Mouse (Mus musculus): ENCODE measurements around the gene Necab3. TPM values are rescaled to one million over a fixed set of nuclear protein-coding genes. Genes with fewer than 3 reads are reported as not detected.

Necab3 gene
- polyA plus RNA-seq, 2 experiments: 3.8 to 6.7 TPM

GRCm38 (mm10) chr2:154589051-154589450 lies 30.4 kb upstream of the Necab3 start:
- no peak for ATAC-seq (ENCODE audit: low FRiP score, low read depth)
- WGBS: 80% methylated on average over 4 of the region's 4 CpGs

DNA sequence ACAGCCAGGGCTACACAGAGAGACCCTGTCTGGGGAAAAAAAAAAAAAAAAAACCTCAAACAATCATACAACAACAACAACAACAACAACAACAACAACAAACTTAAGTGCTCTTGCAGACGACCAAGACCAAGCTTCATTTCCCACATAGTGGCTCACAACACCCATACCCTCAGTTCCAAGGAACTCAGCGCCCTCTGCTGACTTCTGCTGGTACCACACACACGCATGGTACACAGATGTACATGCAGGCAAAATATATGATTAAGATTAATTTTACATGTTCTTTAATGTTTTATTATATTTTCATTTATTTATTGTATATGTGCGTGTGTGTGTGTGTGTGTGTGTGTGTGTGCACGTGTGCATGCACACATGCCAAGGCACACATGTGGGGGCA lies 27.7 kb upstream of the Necab3 start:
- ATAC-seq (ENCODE audit: low FRiP score, low read depth) (no peak), DNase-seq (ENCODE audit: low spot score) (no peak)
- no peak for TF ChIP-seq POLR2A (IDR thresholded peaks at IDR 0.05; ENCODE audit: borderline replicate concordance, extremely low read depth, insufficient read depth, insufficient read length)
- WGBS: 75% methylated on average over 5 of the region's 5 CpGs
- no peaks in the 10 kb centered on the region for H3K27me3 ChIP-seq (ENCODE audit: control insufficient read depth, insufficient read depth, low read length)
- no peaks in the 10 kb centered on the region for H3K9me3 ChIP-seq (ENCODE audit: control insufficient read depth, low read length)
- H3K4me3 ChIP-seq (replicated peaks; ENCODE audit: low read length): no peak overlapping the region
- H3K36me3 ChIP-seq (ENCODE audit: control insufficient read depth, insufficient read depth, low read length): 0 out of 2 replicates have a peak, but pooled peaks cover 12% of the 10 kb centered on the region
- 0 out of 2 replicates have a peak, but pooled peaks cover 5% of the 10 kb centered on the region for H3K4me1 ChIP-seq (ENCODE audit: control insufficient read depth, insufficient read depth, low read length)
- no peak overlapping the region for H3K4me2 ChIP-seq (replicated peaks; ENCODE audit: low read depth, low read length, severe bottlenecking)
- H3K9ac ChIP-seq (ENCODE audit: low read depth, low read length, severe bottlenecking): no peak overlapping the region
- H3K27ac ChIP-seq (replicated peaks; ENCODE audit: low read depth, low read length): no peak overlapping the region

More at GRCm38 (mm10) chr2:154589051-154589450, 30.4 kb upstream of the Necab3 start:
- no peak for DNase-seq (ENCODE audit: low spot score)
- Histone ChIP-seq H3K27ac (replicated peaks; ENCODE audit: low read depth, low read length) (no peak overlapping the region), H3K9ac (ENCODE audit: low read depth, low read length, severe bottlenecking) (no peak overlapping the region), H3K4me2 (replicated peaks; ENCODE audit: low read depth, low read length, severe bottlenecking) (no peak overlapping the region), H3K4me1 (ENCODE audit: control insufficient read depth, insufficient read depth, low read length) (0 out of 2 replicates have a peak, but pooled peaks cover 5% of the 10 kb centered on the region), H3K27me3 (ENCODE audit: control insufficient read depth, insufficient read depth, low read length) (no peaks in the 10 kb centered on the region), H3K4me3 (replicated peaks; ENCODE audit: low read length) (no peak overlapping the region), H3K36me3 (ENCODE audit: control insufficient read depth, insufficient read depth, low read length) (peaks cover 12% of the 10 kb centered on the region; the same call in 1 of the 2 replicates), H3K9me3 (ENCODE audit: control insufficient read depth, low read length) (no peaks in the 10 kb centered on the region)
- no peak for TF ChIP-seq POLR2A (IDR thresholded peaks at IDR 0.05; ENCODE audit: borderline replicate concordance, extremely low read depth, insufficient read depth, insufficient read length)

DNA sequence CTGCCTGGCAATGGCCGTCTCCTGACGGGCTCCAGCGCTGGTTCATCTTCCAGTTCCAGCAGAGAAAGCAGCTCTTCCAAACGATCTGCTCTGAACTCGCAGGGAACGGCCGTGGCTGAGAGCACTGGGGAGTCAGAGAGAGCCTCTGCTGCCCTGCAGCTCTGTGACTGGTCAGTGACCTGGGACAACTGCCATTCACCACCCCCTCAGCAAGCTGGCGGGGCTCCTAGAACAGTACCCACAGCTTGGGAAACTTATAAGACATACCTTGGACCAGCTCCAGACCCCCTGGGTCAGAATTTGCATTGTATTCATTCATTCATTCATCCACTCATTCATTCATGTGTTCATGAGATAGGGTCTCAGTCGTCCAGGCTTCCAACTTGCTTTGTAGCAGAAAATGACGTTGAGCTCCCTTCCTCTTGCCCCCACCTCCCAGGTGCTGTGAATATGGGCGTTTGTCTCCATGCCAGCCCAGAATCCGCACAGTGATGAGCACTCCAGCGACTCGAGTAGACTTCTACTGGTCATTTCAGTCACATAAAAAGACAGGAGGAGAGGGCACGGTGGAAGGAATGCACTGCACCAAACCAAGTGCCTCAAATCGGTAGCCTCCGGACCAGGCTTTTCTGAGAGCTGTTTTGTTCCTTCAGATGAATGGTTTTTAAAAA lies 26.4 kb upstream of the Necab3 start:
- Histone ChIP-seq H3K27me3 (ENCODE audit: control insufficient read depth, insufficient read depth, low read length) (no peaks in the 10 kb centered on the region), H3K36me3 (ENCODE audit: control insufficient read depth, insufficient read depth, low read length) (0 out of 2 replicates have a peak, but pooled peaks cover 12% of the 10 kb centered on the region), H3K9ac (ENCODE audit: low read depth, low read length, severe bottlenecking) (no peak overlapping the region), H3K4me2 (replicated peaks; ENCODE audit: low read depth, low read length, severe bottlenecking) (no peak overlapping the region), H3K27ac (replicated peaks; ENCODE audit: low read depth, low read length) (no peak overlapping the region), H3K9me3 (ENCODE audit: control insufficient read depth, low read length) (no peaks in the 10 kb centered on the region), H3K4me1 (ENCODE audit: control insufficient read depth, insufficient read depth, low read length) (0 out of 2 replicates have a peak, but pooled peaks cover 5% of the 10 kb centered on the region), H3K4me3 (replicated peaks; ENCODE audit: low read length) (no peak overlapping the region)
- TF ChIP-seq POLR2A (IDR thresholded peaks at IDR 0.05; ENCODE audit: borderline replicate concordance, extremely low read depth, insufficient read depth, insufficient read length): no peak
- 56% methylated on average over 17 of the region's 17 CpGs for WGBS
- ATAC-seq (ENCODE audit: low FRiP score, low read depth) (no peak), DNase-seq (ENCODE audit: low spot score) (no peak)

DNA sequence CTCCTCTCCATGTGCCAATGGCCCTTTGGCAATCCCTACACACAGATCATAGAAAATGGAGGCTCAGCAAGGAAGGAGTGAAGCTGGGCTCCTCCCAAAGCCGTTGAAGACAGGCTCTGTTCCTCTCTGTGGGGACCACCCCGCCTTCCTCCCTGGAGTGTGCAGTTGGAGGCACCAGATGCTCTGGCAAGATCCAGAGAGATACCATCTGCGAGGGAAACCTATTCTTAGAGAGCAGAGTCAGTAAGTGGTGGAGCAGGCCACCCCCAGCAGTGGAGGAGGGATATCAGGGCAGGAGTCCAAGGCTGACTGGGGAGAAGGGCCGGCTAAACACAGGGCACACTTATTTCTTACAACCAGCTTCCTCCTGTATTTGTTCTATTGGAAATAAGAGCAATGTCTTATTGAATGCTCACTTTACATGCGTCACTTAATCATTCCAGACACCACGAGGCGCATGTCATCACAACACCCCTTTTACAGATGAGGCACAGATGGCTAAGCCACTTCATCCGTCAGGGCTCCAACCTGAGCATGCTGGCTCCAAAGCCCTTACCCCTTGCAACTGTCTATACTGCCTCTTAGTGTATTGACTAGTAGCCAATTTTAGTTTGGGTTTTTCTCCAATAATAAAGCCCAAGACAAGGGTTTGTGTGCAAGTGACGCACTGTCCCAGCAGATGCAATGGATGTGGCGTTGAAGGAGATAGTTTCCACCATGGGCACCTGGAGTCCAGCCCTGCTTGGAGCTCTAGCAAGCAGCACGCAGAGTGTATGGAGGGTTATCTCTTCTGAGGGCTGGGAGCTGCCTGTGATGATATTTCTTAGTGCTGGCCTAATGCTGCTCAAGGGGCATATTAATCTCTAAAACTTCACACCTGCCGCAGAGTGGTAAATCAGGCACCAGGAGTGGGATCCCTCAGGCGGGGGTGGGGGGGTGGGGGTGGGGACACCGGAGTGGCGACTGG lies 25.5 kb upstream of the Necab3 start:
- WGBS: 62% methylated on average over 13 of the region's 15 CpGs
- 0 out of 2 replicates have a peak, but pooled peaks cover 12% of the 10 kb centered on the region for H3K36me3 ChIP-seq (ENCODE audit: control insufficient read depth, insufficient read depth, low read length)
- H3K9ac ChIP-seq (ENCODE audit: low read depth, low read length, severe bottlenecking): no peak overlapping the region
- H3K4me3 ChIP-seq (replicated peaks; ENCODE audit: low read length): no peak overlapping the region
- no peak overlapping the region for H3K4me2 ChIP-seq (replicated peaks; ENCODE audit: low read depth, low read length, severe bottlenecking)
- H3K9me3 ChIP-seq (ENCODE audit: control insufficient read depth, low read length): no peaks in the 10 kb centered on the region
- 0 out of 2 replicates have a peak, but pooled peaks cover 5% of the 10 kb centered on the region for H3K4me1 ChIP-seq (ENCODE audit: control insufficient read depth, insufficient read depth, low read length)
- H3K27ac ChIP-seq (replicated peaks; ENCODE audit: low read depth, low read length): no peak overlapping the region
- H3K27me3 ChIP-seq (ENCODE audit: control insufficient read depth, insufficient read depth, low read length): no peaks in the 10 kb centered on the region
- no peak for TF ChIP-seq POLR2A (IDR thresholded peaks at IDR 0.05; ENCODE audit: borderline replicate concordance, extremely low read depth, insufficient read depth, insufficient read length)
- ATAC-seq (ENCODE audit: low FRiP score, low read depth): 0 out of 2 replicates have a peak, but pooled peaks have one; percentile 20
- peak; percentile 15 for DNase-seq (ENCODE audit: low spot score)

DNA sequence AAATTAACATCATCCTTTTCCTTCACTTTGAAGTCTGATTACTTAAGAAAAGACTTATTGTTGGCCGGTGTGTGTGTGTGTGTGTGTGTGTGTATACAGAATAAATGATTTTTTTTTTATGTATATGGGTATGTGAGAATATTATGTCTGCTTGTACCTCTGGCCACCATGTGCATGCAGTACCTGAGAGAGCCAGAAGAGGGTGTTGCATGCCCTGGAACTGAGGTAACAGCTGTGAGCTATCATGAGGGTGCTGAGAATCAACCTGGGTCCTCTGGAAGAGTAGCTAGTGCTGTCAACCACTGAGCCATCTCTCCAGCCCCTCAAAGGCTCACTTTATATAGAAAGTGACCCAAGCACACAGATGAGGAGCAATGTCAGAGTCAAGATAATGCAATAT lies 22.7 kb upstream of the Necab3 start:
- H3K27me3 ChIP-seq (ENCODE audit: control insufficient read depth, insufficient read depth, low read length): no peaks in the 10 kb centered on the region
- ATAC-seq (ENCODE audit: low FRiP score, low read depth) (no peak), DNase-seq (ENCODE audit: low spot score) (no peak)
- no peak for TF ChIP-seq POLR2A (IDR thresholded peaks at IDR 0.05; ENCODE audit: borderline replicate concordance, extremely low read depth, insufficient read depth, insufficient read length)
- H3K36me3 ChIP-seq (ENCODE audit: control insufficient read depth, insufficient read depth, low read length): 0 out of 2 replicates have a peak, but pooled peaks cover 2% of the 10 kb centered on the region
- no peak overlapping the region for H3K4me2 ChIP-seq (replicated peaks; ENCODE audit: low read depth, low read length, severe bottlenecking)
- 0 out of 2 replicates have a peak, but pooled peaks cover 5% of the 10 kb centered on the region for H3K4me1 ChIP-seq (ENCODE audit: control insufficient read depth, insufficient read depth, low read length)
- no peak overlapping the region for H3K4me3 ChIP-seq (replicated peaks; ENCODE audit: low read length)
- no peak overlapping the region for H3K27ac ChIP-seq (replicated peaks; ENCODE audit: low read depth, low read length)
- no peaks in the 10 kb centered on the region for H3K9me3 ChIP-seq (ENCODE audit: control insufficient read depth, low read length)
- H3K9ac ChIP-seq (ENCODE audit: low read depth, low read length, severe bottlenecking): no peak overlapping the region
- 73% methylated on average over 1 of the region's 1 CpGs for WGBS

All from limb, embryonic 14.5 days (tissue).